Mouse (Mus musculus) limb, embryonic 14.5 days (tissue): Measurements from ENCODE around the gene Mdfi. TPM values are rescaled to one million over a fixed set of nuclear protein-coding genes. Genes with fewer than 3 reads are reported as not detected.

ENCODE experiments used
- ATAC-seq: fragments of 200-750 bp; cut with Nextera tagmentation; 2 replicates; pipeline ENCODE4 v1.8.0; 2017; ENCODE audit warnings: low read depth, moderate number of reproducible peaks, moderate TSS enrichment; ENCODE audit not compliant: low FRiP score
- DNase-seq: peaks from one replicate; pipeline ENCODE4 v3.0.0-alpha.2; 2015; ENCODE audit warnings: low spot score
- H3K27ac ChIP-seq: fragments of 300-500 bp; sonication (generic); replicated peaks from 2 replicates; pipeline ENCODE4 v1.5.1; 2014; ENCODE audit warnings: low read depth, mild to moderate bottlenecking, low read length, moderate library complexity, mixed read lengths
- H3K27me3 ChIP-seq: fragments of 300-500 bp; sonication (generic); 2 replicates; pipeline ENCODE4 v1.6.1; 2014; ENCODE audit warnings: low read length, mixed read lengths; ENCODE audit not compliant: control insufficient read depth, insufficient read depth
- H3K36me3 ChIP-seq: fragments of 300-500 bp; sonication (generic); 2 replicates; pipeline ENCODE4 v1.6.1; 2014; ENCODE audit warnings: mild to moderate bottlenecking, low read length, moderate library complexity, mixed read lengths; ENCODE audit not compliant: control insufficient read depth, insufficient read depth
- H3K4me1 ChIP-seq: fragments of 300-500 bp; sonication (generic); 2 replicates; pipeline ENCODE4 v1.6.1; 2014; ENCODE audit warnings: antibody characterized with exemption, low read length, mixed read lengths; ENCODE audit not compliant: control insufficient read depth, insufficient read depth
- H3K4me2 ChIP-seq: fragments of 300-500 bp; sonication (generic); replicated peaks from 2 replicates; pipeline ENCODE4 v1.6.1; 2014; ENCODE audit warnings: low read depth, mild to moderate bottlenecking, low read length, moderate library complexity; ENCODE audit not compliant: severe bottlenecking
- H3K4me3 ChIP-seq: fragments of 300-500 bp; sonication (generic); replicated peaks from 2 replicates; pipeline ENCODE4 v1.5.1; 2014; ENCODE audit warnings: low read length
- H3K9ac ChIP-seq: fragments of 300-500 bp; sonication (generic); 2 replicates; pipeline ENCODE4 v1.6.1; 2014; ENCODE audit warnings: mild to moderate bottlenecking, low read depth, low read length, moderate library complexity; ENCODE audit not compliant: severe bottlenecking
- H3K9me3 ChIP-seq: fragments of 300-500 bp; sonication (generic); 2 replicates; pipeline ENCODE4 v1.6.1; 2016; ENCODE audit warnings: low read length; ENCODE audit not compliant: control insufficient read depth
- POLR2A ChIP-seq: fragments of 200-500 bp; IDR thresholded peaks from 2 replicates; pipeline ENCODE4 v1.8.0; 2012; ENCODE audit warnings: inconsistent platforms, mild to moderate bottlenecking, moderate library complexity, borderline replicate concordance; ENCODE audit not compliant: insufficient read depth, insufficient read length; ENCODE audit errors: extremely low read depth
- WGBS: fragments of 180-500 bp; shearing (Covaris S2); extraction: QIAGEN DNeasy Blood & Tissue Kit; methylation state at CpG from one replicate; pipeline ENCODE4 v1.1.7; 2014; 5-methylcytosine and 5-hydroxymethylcytosine counted together
- polyA plus RNA-seq, 2 experiments: library from polyadenylated mRNA; depleted of rRNA in 1 of 2; stranded (reverse) in 1 of 2; unstranded in 1 of 2; fragments of >200 nt; fragmentation: Nextera tagmentation in 1 of 2; extraction: Ambion mirVana in 1 of 2; gene quantifications; 2 replicates each; pipeline versions ENCODE4 v1.2.1 to v1.2.3; 2012 to 2014

The Mdfi gene
- polyA plus RNA-seq, 2 experiments: 57.5 to 281 TPM

- H3K9ac ChIP-seq: no peak overlapping the region
- H3K9me3 ChIP-seq: no peaks in the 10 kb centered on the region
- H3K4me1 ChIP-seq: peaks cover 49% of the 10 kb centered on the region
- no peak overlapping the region for H3K27ac ChIP-seq
- 40% methylated on average over 9 of the region's 10 CpGs for WGBS
- H3K36me3 ChIP-seq: peaks cover 91% of the 10 kb centered on the region
- TF ChIP-seq POLR2A: no peak
- 0 out of 2 replicates have a peak overlapping the region, but pooled peaks have one; percentile 39 for H3K4me2 ChIP-seq
- H3K4me3 ChIP-seq: no peak overlapping the region
- ATAC-seq: no peak
- no peaks in the 10 kb centered on the region for H3K27me3 ChIP-seq
- no peak for DNase-seq
These were observed 43.4 kb upstream of the Mdfi start for GRCm38 (mm10) chr17:47877715-47878377.

GRCm38 (mm10) chr17:47876776-47877714 lies 42.6 kb upstream of the Mdfi start:
- WGBS: 48% methylated on average over 26 of the region's 26 CpGs
- no peak for ATAC-seq
- H3K27me3 ChIP-seq: no peaks in the 10 kb centered on the region
- no peaks in the 10 kb centered on the region for H3K9me3 ChIP-seq
- DNase-seq: no peak
- H3K4me1 ChIP-seq: peaks cover 46% of the 10 kb centered on the region
- H3K9ac ChIP-seq: no peak overlapping the region
- peaks cover 93% of the 10 kb centered on the region for H3K36me3 ChIP-seq
- no peak overlapping the region for H3K4me2 ChIP-seq
- TF ChIP-seq POLR2A: no peak
- H3K4me3 ChIP-seq: no peak overlapping the region
- H3K27ac ChIP-seq: no peak overlapping the region

- peak; percentile 72 for DNase-seq
- Histone ChIP-seq H3K27me3 (no peaks in the 10 kb centered on the region), H3K4me3 (no peak overlapping the region), H3K4me1 (peaks cover 10% of the 10 kb centered on the region), H3K9me3 (no peaks in the 10 kb centered on the region), H3K4me2 (no peak overlapping the region), H3K9ac (no peak overlapping the region), H3K27ac (no peak overlapping the region), H3K36me3 (peaks cover 94% of the 10 kb centered on the region)
- peak; percentile 58 for ATAC-seq
- 12% methylated on average over 9 of the region's 9 CpGs for WGBS
- TF ChIP-seq POLR2A: no peak
These were observed 38.9 kb upstream of the Mdfi start for GRCm38 (mm10) chr17:47873341-47873791.

- no peak for TF ChIP-seq POLR2A
- DNase-seq: no peak
These were observed 38.0 kb upstream of the Mdfi start for GRCm38 (mm10) chr17:47872311-47873011.

GRCm38 (mm10) chr17:47869874-47870273 lies 35.4 kb upstream of the Mdfi start:
- H3K4me3 ChIP-seq: no peak overlapping the region
- WGBS: 90% methylated on average over 10 of the region's 10 CpGs
- no peak overlapping the region for H3K27ac ChIP-seq
- ATAC-seq (no peak), DNase-seq (no peak)
- H3K36me3 ChIP-seq: peaks cover 81% of the 10 kb centered on the region
- H3K4me2 ChIP-seq: no peak overlapping the region
- H3K27me3 ChIP-seq: no peaks in the 10 kb centered on the region
- H3K4me1 ChIP-seq: peaks cover 7% of the 10 kb centered on the region; the same call in 1 of the 2 replicates
- H3K9ac ChIP-seq: no peak overlapping the region
- H3K9me3 ChIP-seq: no peaks in the 10 kb centered on the region
- TF ChIP-seq POLR2A: no peak

More at GRCm38 (mm10) chr17:47872311-47873011, 38.0 kb upstream of the Mdfi start:
- Histone ChIP-seq H3K9me3 (no peaks in the 10 kb centered on the region), H3K27me3 (no peaks in the 10 kb centered on the region), H3K4me2 (no peak overlapping the region), H3K9ac (no peak overlapping the region), H3K27ac (no peak overlapping the region), H3K36me3 (peaks cover 94% of the 10 kb centered on the region), H3K4me3 (no peak overlapping the region), H3K4me1 (peaks cover 7% of the 10 kb centered on the region; the same call in 1 of the 2 replicates)
- WGBS: 75% methylated on average over 31 of the region's 31 CpGs
- no peak for ATAC-seq
